Mouse (Mus musculus) embryonic facial prominence, embryonic 13.5 days (tissue): ENCODE data around the gene Mrpl36. TPM values are rescaled to one million over a fixed set of nuclear protein-coding genes. Genes with fewer than 3 reads are reported as not detected.
A peak's percentile ranks its signal among the peaks of the same experiment; 100 is the strongest.

Source experiments
- ATAC-seq: fragments of 200-750 bp; cut with Nextera tagmentation; 2 replicates; pipeline ENCODE4 v1.8.0; 2017; ENCODE audit warnings: low read depth; ENCODE audit not compliant: insufficient number of reproducible peaks, insufficient read depth, low FRiP score, low TSS enrichment
- H3K27ac ChIP-seq: fragments of 300-500 bp; sonication (generic); 2 replicates; pipeline ENCODE4 v1.5.1; 2015; ENCODE audit warnings: moderate library complexity, mild to moderate bottlenecking, inconsistent platforms
- H3K27me3 ChIP-seq: fragments of 300-500 bp; sonication (generic); 2 replicates; pipeline ENCODE4 v1.6.1; 2015; ENCODE audit warnings: mild to moderate bottlenecking, inconsistent platforms
- H3K36me3 ChIP-seq: fragments of 300-500 bp; sonication (generic); 2 replicates; pipeline ENCODE4 v1.6.1; 2015; ENCODE audit warnings: mild to moderate bottlenecking, inconsistent platforms
- H3K4me1 ChIP-seq: fragments of 300-500 bp; sonication (generic); 2 replicates; pipeline ENCODE4 v1.6.1; 2015; ENCODE audit warnings: inconsistent platforms
- H3K4me2 ChIP-seq: fragments of 300-500 bp; sonication (generic); 2 replicates; pipeline ENCODE4 v1.6.1; 2015; ENCODE audit warnings: moderate library complexity, mild to moderate bottlenecking, inconsistent platforms
- H3K4me3 ChIP-seq: fragments of 300-500 bp; sonication (generic); 2 replicates; pipeline ENCODE4 v1.5.1; 2015; ENCODE audit warnings: mild to moderate bottlenecking, inconsistent platforms
- H3K9ac ChIP-seq: fragments of 300-500 bp; sonication (generic); 2 replicates; pipeline ENCODE4 v1.6.1; 2015; ENCODE audit warnings: mild to moderate bottlenecking, inconsistent platforms
- H3K9me3 ChIP-seq: fragments of 300-500 bp; sonication (generic); 2 replicates; pipeline ENCODE4 v1.6.1; 2016; ENCODE audit warnings: inconsistent platforms
- WGBS: fragments of 180-500 bp; shearing (Covaris S2); methylation state at CpG from one replicate; pipeline ENCODE4 v1.1.7; 2015; ENCODE audit warnings: mixed read lengths; 5-methylcytosine and 5-hydroxymethylcytosine counted together
- polyA plus RNA-seq: library from polyadenylated mRNA; unstranded; fragments of >200 nt; fragmentation: Nextera tagmentation; extraction: Ambion mirVana; gene quantifications from 2 replicates; pipeline ENCODE4 v1.2.1, GENCODE M21; 2015

Gene Mrpl36
- 134 and 136 TPM in 2 replicates for polyA plus RNA-seq

DNA sequence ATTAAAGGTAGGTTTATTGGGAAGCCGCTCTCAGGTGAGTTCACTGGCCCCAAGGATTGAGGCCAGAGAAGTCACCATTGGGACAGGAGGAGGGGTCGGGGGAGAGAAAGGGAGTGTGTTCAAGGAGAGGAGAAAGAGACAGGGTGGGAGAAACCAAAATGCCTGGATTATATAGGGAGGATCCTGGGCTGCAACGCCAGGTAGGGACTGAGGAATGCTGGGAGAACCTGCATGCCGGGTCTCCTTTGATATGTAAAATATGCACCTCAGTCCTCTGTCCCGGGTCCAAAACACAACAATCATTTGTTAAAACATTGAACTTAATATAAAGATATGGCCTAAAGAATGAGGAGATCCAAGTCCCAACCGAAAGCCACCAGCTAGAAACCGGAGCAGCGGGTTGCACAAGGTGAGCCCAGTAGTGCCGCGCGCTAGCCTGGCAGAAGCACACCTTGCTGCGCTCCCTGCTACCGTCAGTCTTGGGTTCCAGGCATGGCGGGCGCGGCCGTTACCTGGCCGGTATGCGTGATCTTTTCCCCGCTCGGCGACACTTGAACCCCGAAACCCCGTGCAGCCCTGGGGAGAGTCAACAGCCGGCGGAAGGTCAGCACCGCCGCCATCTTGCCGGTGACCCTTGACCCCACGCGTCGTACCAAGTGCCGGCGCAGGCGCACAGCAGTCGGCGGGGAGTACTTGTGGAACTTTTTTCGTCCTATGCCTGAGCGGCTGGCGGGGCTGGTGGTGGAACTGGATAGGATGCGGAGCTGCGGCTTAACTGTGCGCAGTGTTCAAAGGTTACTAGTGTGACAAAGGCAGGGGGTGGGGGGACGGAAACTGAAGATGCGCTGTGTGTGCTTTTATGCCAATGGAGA is at the start of gene Mrpl36, which contains the start of gene Ndufs6:
TSS of gene Mrpl36 (plus strand) at position 687 of the 872 bp plus-strand sequence.
TSS of gene Ndufs6 (minus strand) at position 716 of the 872 bp plus-strand sequence.
- WGBS = 2% methylated on average over 45 of the region's 45 CpGs
- Histone ChIP-seq H3K4me2 (peak within 1 kb of the TSS; percentile 80), H3K9ac (peak within 1 kb of the TSS; percentile 83), H3K4me3 (peak within 1 kb of the TSS; percentile 79), H3K27me3 (no peaks in the 10 kb centered on the region), H3K27ac (peak within 1 kb of the TSS; percentile 82), H3K9me3 (no peaks in the 10 kb centered on the region), H3K4me1 (peaks cover 23% of the 10 kb centered on the region), H3K36me3 (peaks cover 35% of the 10 kb centered on the region)
- ATAC-seq = peak; percentile 86

DNA sequence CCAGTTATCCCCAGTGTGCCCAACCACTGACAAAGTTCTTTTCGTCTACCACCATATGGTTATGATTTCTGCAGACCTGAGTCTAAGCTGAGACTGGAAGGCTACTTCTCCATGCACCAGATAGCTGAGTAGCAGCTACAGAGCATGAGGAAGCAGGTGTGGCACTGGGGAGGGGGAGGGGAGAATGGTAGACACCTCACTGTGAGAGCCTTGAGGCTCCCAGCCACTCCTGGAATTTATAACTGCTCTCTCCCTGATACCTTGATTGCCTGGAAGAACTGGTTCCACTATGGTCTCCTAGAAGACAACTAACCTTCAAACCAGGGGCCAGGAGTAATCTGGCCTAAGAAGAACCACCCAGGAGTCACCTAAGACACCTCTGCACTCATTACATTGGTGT is 49.1 kb upstream of the Mrpl36 start:
- WGBS = 45% methylated on average over 1 of the region's 1 CpGs
- no peaks in the 10 kb centered on the region for H3K9me3 ChIP-seq
- no peaks in the 10 kb centered on the region for H3K4me1 ChIP-seq
- no peak for ATAC-seq
- no peak overlapping the region for H3K9ac ChIP-seq
- H3K4me2 ChIP-seq = no peak overlapping the region
- H3K4me3 ChIP-seq = no peak overlapping the region
- H3K27me3 ChIP-seq = peaks cover 20% of the 10 kb centered on the region
- no peaks in the 10 kb centered on the region for H3K36me3 ChIP-seq
- H3K27ac ChIP-seq = no peak overlapping the region

DNA sequence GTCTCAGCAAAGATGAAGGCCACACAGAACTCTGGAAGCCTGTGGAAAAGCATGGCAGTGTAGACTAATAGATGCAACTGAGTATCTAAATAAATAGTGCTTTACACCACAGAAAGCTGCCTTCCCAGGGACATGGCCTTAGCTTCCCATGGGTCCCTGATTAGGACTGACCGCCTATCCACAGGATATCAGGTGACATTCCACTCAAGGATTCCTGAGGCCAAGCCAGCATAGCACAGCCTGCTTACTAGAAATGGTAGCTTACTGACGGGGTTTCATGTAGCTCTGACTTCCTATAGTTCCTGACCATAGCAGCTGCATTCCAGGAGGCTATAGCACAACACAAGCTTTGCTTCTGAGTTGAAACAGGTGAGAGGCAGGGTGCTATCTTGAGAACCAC is 45.9 kb upstream of the Mrpl36 start:
- no peak overlapping the region for H3K4me2 ChIP-seq
- no peak overlapping the region for H3K9ac ChIP-seq
- H3K27ac ChIP-seq = no peak overlapping the region
- no peaks in the 10 kb centered on the region for H3K36me3 ChIP-seq
- H3K4me3 ChIP-seq = no peak overlapping the region
- 55% methylated on average over 2 of the region's 2 CpGs for WGBS
- H3K27me3 ChIP-seq = 0 out of 2 replicates have a peak, but pooled peaks cover 3% of the 10 kb centered on the region
- ATAC-seq = no peak
- H3K4me1 ChIP-seq = no peaks in the 10 kb centered on the region
- no peaks in the 10 kb centered on the region for H3K9me3 ChIP-seq

DNA sequence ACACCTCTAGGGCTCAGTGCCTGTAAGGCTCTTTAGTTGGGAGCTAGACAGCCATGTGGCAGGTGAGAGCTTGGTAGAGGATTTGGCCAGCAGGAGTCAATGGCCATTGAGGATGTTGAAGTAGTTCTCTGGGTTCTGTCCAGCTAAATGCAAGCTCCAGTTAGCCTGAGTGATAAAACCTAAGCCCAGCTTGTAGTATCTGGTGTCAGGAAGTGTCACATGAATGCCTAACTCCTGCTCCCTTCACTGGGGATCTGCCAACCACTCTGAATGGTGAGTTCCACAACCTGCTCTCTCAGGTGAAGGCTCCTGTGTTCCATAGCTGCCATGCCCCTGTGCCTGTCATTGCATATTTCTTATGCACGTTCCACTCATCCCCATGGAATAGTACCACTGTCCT is 44.8 kb upstream of the Mrpl36 start:
- H3K9me3 ChIP-seq = no peaks in the 10 kb centered on the region
- 89% methylated on average over 1 of the region's 1 CpGs for WGBS

DNA sequence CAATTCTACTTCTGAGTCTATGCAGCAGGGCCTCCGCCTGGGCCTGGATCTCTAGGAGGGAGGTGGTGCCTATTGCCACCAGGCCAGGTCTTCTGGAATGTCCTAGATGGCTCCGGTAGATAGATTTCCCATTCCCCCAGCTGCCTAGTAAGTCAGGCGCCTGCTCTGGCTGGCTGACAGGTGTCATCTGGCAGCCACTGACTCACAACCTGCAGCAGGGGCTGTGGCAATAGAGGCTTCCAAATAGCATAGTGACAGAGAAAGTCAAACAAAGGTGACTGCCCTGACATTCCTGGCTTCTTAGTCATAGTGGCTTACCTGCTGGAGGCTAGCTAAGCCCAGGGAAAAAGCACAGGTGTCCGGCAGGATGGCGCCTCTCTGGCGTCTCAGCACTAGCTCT is 38.1 kb upstream of the Mrpl36 start:
- Histone ChIP-seq H3K27ac (no peak overlapping the region), H3K4me2 (no peak overlapping the region), H3K9ac (no peak overlapping the region), H3K4me1 (no peaks in the 10 kb centered on the region), H3K27me3 (0 out of 2 replicates have a peak, but pooled peaks cover 4% of the 10 kb centered on the region), H3K9me3 (no peaks in the 10 kb centered on the region), H3K4me3 (no peak overlapping the region), H3K36me3 (no peaks in the 10 kb centered on the region)
- 74% methylated on average over 6 of the region's 6 CpGs for WGBS
- no peak for ATAC-seq

More for the DNA sequence above, 44.8 kb upstream of the Mrpl36 start:
- Histone ChIP-seq H3K9ac (no peak overlapping the region), H3K27me3 (0 out of 2 replicates have a peak, but pooled peaks cover 6% of the 10 kb centered on the region), H3K4me3 (no peak overlapping the region), H3K4me2 (no peak overlapping the region), H3K36me3 (no peaks in the 10 kb centered on the region), H3K4me1 (no peaks in the 10 kb centered on the region), H3K27ac (no peak overlapping the region)
- no peak for ATAC-seq

DNA sequence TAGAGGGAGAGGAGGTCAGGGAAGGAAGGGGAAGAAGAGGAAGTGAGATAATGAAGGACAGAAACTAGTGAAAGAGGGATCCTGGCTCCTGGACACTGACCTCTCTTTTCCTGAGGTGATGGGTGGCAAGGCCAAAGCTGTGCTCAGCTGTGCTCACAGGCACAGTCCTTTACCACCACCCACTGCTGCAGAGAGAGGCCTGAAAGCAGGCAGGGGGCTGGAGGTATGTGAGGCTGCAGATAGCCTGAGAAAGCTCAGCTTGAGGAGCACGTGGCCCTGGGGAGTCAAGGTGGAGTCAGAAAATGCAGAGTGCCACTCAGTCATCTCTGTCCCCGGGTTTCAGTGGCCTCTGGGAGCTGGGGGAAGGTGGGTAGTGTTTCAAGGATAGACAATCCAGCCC is 37.2 kb upstream of the Mrpl36 start:
- H3K27me3 ChIP-seq = 0 out of 2 replicates have a peak, but pooled peaks cover 4% of the 10 kb centered on the region
- 16% methylated on average over 2 of the region's 2 CpGs for WGBS
- no peak overlapping the region for H3K9ac ChIP-seq
- H3K36me3 ChIP-seq = no peaks in the 10 kb centered on the region
- no peaks in the 10 kb centered on the region for H3K9me3 ChIP-seq
- ATAC-seq = no peak
- H3K4me2 ChIP-seq = no peak overlapping the region
- no peak overlapping the region for H3K27ac ChIP-seq
- H3K4me1 ChIP-seq = no peaks in the 10 kb centered on the region
- no peak overlapping the region for H3K4me3 ChIP-seq

DNA sequence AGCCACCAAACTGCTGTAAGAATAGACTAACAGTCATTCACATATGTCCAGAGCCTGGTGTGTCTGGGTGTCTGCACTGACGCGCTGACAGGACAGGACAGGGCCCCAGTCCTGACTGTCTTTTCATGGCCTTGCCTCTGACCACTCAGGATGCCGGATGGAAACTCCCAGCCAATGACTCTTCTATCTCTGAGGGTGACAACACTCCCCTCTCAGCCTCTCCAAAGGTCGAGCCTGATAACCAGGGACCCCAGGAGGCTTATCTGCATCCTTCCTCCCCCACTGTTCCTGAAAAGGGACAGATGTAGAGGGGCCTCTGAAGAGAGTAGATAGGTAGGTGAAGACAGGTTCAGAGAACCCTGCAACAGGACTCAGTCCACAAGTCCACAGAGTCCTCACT is 29.6 kb upstream of the Mrpl36 start:
- H3K27ac ChIP-seq = no peak overlapping the region
- H3K27me3 ChIP-seq = no peaks in the 10 kb centered on the region
- H3K9ac ChIP-seq = no peak overlapping the region
- no peaks in the 10 kb centered on the region for H3K9me3 ChIP-seq
- no peak overlapping the region for H3K4me3 ChIP-seq
- H3K36me3 ChIP-seq = no peaks in the 10 kb centered on the region
- H3K4me1 ChIP-seq = no peaks in the 10 kb centered on the region
- ATAC-seq = no peak
- 75% methylated on average over 4 of the region's 4 CpGs for WGBS
- H3K4me2 ChIP-seq = no peak overlapping the region

DNA sequence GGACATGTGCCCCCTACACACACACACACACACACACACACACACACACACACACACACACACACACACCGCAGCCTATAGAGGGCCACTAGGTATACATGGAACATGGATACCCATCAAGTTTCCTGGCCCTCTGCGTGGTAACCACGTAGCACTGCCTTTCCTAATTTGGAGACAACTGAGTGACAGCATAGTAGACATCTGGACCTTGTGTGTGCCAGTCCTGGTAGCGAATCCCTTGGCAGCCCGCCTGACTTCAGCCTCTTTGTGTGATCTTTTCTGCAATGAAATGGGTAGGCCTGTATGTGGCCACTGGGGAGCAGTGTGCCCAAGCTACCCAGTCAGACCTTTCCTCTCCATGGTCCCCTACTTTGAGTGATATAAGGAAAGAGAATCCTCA is 29.0 kb upstream of the Mrpl36 start:
- Histone ChIP-seq H3K4me2 (no peak overlapping the region), H3K36me3 (no peaks in the 10 kb centered on the region), H3K9ac (no peak overlapping the region), H3K9me3 (no peaks in the 10 kb centered on the region), H3K27ac (no peak overlapping the region), H3K27me3 (no peaks in the 10 kb centered on the region; the same call in 1 of the 2 replicates), H3K4me1 (no peaks in the 10 kb centered on the region), H3K4me3 (no peak overlapping the region)
- ATAC-seq = no peak
- 81% methylated on average over 5 of the region's 5 CpGs for WGBS

DNA sequence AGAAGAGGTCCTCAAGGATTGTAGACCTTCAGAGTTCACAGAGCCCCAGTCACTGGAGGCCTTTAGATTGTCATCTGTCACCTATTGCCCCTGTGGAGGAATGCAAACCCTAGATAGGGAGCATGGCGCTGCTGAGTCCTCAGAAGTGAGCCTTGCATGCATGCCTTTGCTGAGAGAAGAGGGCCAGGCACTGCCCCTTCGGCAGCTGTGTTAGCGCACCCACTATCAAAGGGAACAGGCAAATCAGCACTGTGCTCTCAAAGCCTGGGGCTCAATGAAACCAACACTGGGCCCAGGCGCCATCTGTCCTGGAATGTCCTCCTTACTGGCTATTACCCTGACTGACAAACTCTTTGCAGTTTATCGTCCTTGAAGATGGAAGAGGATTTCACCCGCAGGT is 23.6 kb upstream of the Mrpl36 start:
- 56% methylated on average over 6 of the region's 6 CpGs for WGBS
- Histone ChIP-seq H3K27me3 (peaks cover 12% of the 10 kb centered on the region), H3K9me3 (no peaks in the 10 kb centered on the region), H3K4me1 (no peaks in the 10 kb centered on the region), H3K36me3 (no peaks in the 10 kb centered on the region), H3K9ac (no peak overlapping the region), H3K4me2 (no peak overlapping the region), H3K4me3 (no peak overlapping the region), H3K27ac (no peak overlapping the region)
- no peak for ATAC-seq

DNA sequence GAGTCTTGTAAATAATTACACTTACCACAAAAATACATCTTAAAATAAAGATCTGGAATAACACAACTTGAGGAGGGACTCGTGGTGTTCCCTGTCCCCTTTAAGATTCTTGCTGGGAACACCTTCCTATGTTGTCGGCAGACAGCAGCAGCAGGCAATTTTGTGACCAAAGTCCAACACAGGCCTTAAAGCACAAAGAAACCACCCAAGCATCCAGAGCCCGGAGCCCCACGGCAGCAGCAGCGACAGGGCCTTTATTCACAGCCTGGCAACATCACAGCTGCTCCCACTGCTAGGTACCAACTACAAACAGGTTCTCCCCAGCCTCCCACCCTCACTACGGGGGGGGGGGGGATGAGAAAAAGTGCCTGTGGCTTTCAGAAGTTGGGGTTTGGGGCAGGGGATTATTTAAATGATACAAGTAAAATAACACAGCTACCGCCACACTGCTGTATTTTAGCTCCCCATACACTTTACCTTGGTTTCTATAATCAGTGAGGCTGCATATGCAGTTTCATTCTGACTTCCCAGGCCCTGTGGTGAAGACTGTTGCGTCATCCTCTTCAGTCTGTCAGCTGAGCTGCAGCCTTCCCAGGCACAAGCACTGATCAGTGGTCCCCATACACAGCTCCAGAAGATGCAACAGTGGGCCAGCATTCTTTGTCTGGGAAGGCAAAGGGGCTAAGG is 22.8 kb upstream of the Mrpl36 start:
- Histone ChIP-seq H3K4me3 (no peak overlapping the region), H3K27ac (no peak overlapping the region), H3K9me3 (no peaks in the 10 kb centered on the region), H3K36me3 (no peaks in the 10 kb centered on the region), H3K27me3 (peaks cover 16% of the 10 kb centered on the region), H3K4me1 (no peaks in the 10 kb centered on the region), H3K9ac (no peak overlapping the region), H3K4me2 (no peak overlapping the region)
- no peak for ATAC-seq
- WGBS = 34% methylated on average over 8 of the region's 8 CpGs

DNA sequence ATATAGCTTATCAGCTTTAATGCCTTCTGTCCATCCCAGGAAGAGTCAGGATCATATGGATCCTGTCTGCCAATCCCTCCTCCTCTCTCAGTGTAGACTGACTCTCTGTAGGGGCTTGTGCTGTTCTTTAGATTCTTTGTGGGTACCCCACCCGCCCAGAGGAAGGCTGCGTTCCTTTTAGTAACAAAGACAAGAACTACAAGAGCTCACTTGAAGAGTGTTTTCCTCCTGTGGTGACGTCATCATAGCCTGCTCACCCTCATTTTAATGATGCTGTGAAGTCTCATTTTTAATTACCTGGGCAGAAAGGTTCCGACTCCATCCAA is 22.3 kb upstream of the Mrpl36 start:
- Histone ChIP-seq H3K9me3 (no peaks in the 10 kb centered on the region), H3K4me2 (no peak overlapping the region), H3K36me3 (no peaks in the 10 kb centered on the region), H3K9ac (no peak overlapping the region), H3K4me1 (no peaks in the 10 kb centered on the region), H3K27ac (no peak overlapping the region), H3K4me3 (no peak overlapping the region), H3K27me3 (peaks cover 16% of the 10 kb centered on the region)
- ATAC-seq = no peak
- WGBS = 42% methylated on average over 4 of the region's 4 CpGs

DNA sequence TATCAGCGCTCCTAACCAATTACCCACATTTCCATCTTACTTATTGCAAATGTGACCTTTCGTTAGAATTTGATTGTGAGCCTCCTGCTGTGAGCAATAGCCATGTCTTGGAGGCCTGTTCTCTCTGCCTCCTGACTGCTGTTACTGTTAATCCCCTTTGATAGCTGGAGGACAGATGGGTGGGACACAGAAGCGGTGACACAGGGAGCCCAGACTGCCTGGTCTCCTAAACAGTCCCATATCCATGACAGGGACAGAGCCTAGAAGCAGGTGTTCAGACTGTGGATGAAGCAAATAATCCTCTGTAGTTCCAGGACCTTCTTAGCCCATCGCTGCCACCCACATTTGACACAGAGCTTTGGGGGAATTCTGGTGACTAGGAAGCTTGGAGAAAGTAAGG is 21.9 kb upstream of the Mrpl36 start:
- Histone ChIP-seq H3K27me3 (peaks cover 16% of the 10 kb centered on the region), H3K36me3 (no peaks in the 10 kb centered on the region), H3K27ac (no peak overlapping the region), H3K9me3 (no peaks in the 10 kb centered on the region), H3K4me3 (no peak overlapping the region), H3K9ac (no peak overlapping the region), H3K4me1 (no peaks in the 10 kb centered on the region), H3K4me2 (no peak overlapping the region)
- no peak for ATAC-seq
- WGBS = 62% methylated on average over 4 of the region's 4 CpGs
